8 mouse cellular contexts compared by ENCODE assay signal in the genomic region with DNA sequence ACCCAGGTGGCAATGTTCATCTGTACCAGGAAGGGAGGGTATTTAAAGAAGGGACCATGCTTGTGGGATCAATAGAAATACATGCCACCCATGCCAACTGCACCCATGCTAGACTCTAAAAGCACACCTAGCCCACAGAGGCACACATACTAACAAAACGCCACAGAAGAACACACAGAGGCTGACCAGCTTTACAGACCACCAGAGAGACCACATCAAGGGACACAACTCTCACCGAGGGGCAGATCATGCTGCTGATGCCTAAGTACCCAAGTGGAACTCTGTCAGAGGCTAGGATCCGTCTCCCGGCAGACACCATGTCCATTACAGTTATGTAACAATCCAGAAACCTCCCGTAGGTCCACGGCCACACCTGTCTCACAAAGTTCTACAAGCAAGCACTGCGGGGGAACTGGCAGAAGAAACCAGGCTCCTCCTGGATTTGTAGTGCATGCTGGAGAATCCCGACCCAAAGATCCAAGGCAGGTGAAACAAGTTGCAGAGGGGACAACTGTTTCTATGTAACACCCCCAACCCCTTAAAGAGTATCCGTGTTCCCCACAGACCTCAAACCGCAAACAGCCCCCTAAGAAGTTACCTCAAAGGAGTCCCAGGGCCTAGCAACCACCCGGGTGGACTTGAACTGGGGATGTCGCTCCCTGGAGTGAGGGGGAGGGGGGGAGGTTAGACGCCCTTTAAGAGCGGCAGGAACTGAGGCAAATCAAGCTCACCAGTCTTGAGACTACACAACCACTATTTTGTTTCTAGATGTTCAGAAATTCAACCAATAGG. TPM values are rescaled to one million over a fixed set of nuclear protein-coding genes. Genes with fewer than 3 reads are reported as not detected.
A peak's percentile ranks its signal among the peaks of the same experiment; 100 is the strongest.
DNase-seq lines count a peak whose midpoint lies in the region; ATAC-seq and TF ChIP-seq lines count a peak whose summit lies in the region.

No protein-coding gene starts in this region.

- DNase-seq in lung, postnatal 36 days, result no peak
- DNase-seq in kidney, postnatal 36 days, result peak; percentile 46 to 63
- no peak for DNase-seq in left cerebral cortex, adult 18-20 months (ENCODE audit: low spot score in 2 of 2)
- DNase-seq in right cerebral cortex, postnatal 4 days, result no peak

- no peaks in the 10 kb centered on the region for H3K9me3 ChIP-seq in lung, embryonic 16.5 days (ENCODE audit: control insufficient read depth, low read length)
- H3K9me3 ChIP-seq in embryonic facial prominence, embryonic 15.5 days (replicated peaks), result no peaks in the 10 kb centered on the region

- peak overlapping the region; percentile 85 for H3K9ac ChIP-seq in lung, embryonic 16.5 days (ENCODE audit: low read length)
- peak overlapping the region; percentile 28 for H3K9ac ChIP-seq in embryonic facial prominence, embryonic 15.5 days

- peak overlapping the region; percentile 79 for H3K4me2 ChIP-seq in lung, embryonic 16.5 days (ENCODE audit: low read depth, low read length)
- peak overlapping the region; percentile 78 for H3K4me2 ChIP-seq in embryonic facial prominence, embryonic 15.5 days (replicated peaks)

- H3K27me3 ChIP-seq in lung, embryonic 16.5 days (ENCODE audit: control insufficient read depth, insufficient read depth, low read depth, low read length), result no peaks in the 10 kb centered on the region
- no peaks in the 10 kb centered on the region for H3K27me3 ChIP-seq in embryonic facial prominence, embryonic 15.5 days
- no peaks in the 10 kb centered on the region for H3K27me3 ChIP-seq in small intestine, adult 2 months (ENCODE audit: control insufficient read depth, insufficient read depth, low read length)

- no peaks in the 10 kb centered on the region; the same call in 1 of the 2 replicates for H3K36me3 ChIP-seq in lung, embryonic 16.5 days (ENCODE audit: control insufficient read depth, insufficient read depth, low read length)
- H3K36me3 ChIP-seq in embryonic facial prominence, embryonic 15.5 days, result peaks cover 8% of the 10 kb centered on the region; the same call in 1 of the 2 replicates
- H3K36me3 ChIP-seq in small intestine, adult 2 months (ENCODE audit: control insufficient read depth, insufficient read depth, low read length), result no peaks in the 10 kb centered on the region

- ATAC-seq in lung, embryonic 16.5 days (ENCODE audit: low read depth), result no peak
- ATAC-seq in embryonic facial prominence, embryonic 15.5 days (ENCODE audit: insufficient number of reproducible peaks, low FRiP score, low TSS enrichment, low read depth), result no peak
- ATAC-seq in megakaryocyte-erythroid progenitor cell, adult 5-6 weeks (replicated peaks; ENCODE audit: low FRiP score, low TSS enrichment, poor library complexity, severe bottlenecking), result no peak

- no peak for TF ChIP-seq CTCF in small intestine, adult 2 months (IDR thresholded peaks at IDR 0.05; ENCODE audit: extremely low read depth, insufficient read length, insufficient replicate concordance, low read depth, low read length)

- no peak overlapping the region for H3K27ac ChIP-seq in lung, embryonic 16.5 days (ENCODE audit: low read length)
- H3K27ac ChIP-seq in embryonic facial prominence, embryonic 15.5 days (replicated peaks), result no peak overlapping the region
- no peak overlapping the region for H3K27ac ChIP-seq in small intestine, adult 2 months (ENCODE audit: insufficient read depth, low read depth, low read length)

- peaks cover 31% of the 10 kb centered on the region for H3K4me1 ChIP-seq in lung, embryonic 16.5 days (replicated peaks; ENCODE audit: control insufficient read depth, insufficient read depth, low read length)
- peaks cover 58% of the 10 kb centered on the region for H3K4me1 ChIP-seq in embryonic facial prominence, embryonic 15.5 days
- peaks cover 27% of the 10 kb centered on the region; the same call in 1 of the 2 replicates for H3K4me1 ChIP-seq in small intestine, adult 2 months (ENCODE audit: control insufficient read depth, insufficient read depth, insufficient read length, low read length)

- WGBS in lung, embryonic 16.5 days, result 10% methylated on average over 14 of the region's 14 CpGs
- WGBS in embryonic facial prominence, embryonic 15.5 days, result 14% methylated on average over 14 of the region's 14 CpGs
- WGBS in small intestine, adult 2 months, result 9% methylated on average over 14 of the region's 14 CpGs

- TF ChIP-seq POLR2A in small intestine, adult 2 months (IDR thresholded peaks at IDR 0.05; ENCODE audit: low read depth, low read length), result peak; percentile 32; the same call in 1 of the 2 replicates

- peak overlapping the region; percentile 69 for H3K4me3 ChIP-seq in lung, embryonic 16.5 days (ENCODE audit: low read length)
- H3K4me3 ChIP-seq in embryonic facial prominence, embryonic 15.5 days (replicated peaks), result peak overlapping the region; percentile 93
- H3K4me3 ChIP-seq in small intestine, adult 2 months (ENCODE audit: low read depth, low read length), result peak overlapping the region; percentile 56

RNA-seq across cellular contexts. Expression of gene Nsun2, which starts 1.2 kb away (rescaled TPM):
- polyA plus RNA-seq in lung, embryonic 16.5 days (2015; fragmentation: Nextera tagmentation; extraction: Ambion mirVana), result 86.6 and 89.2 TPM in 2 replicates
- 116 and 119 TPM in 2 replicates for polyA plus RNA-seq in embryonic facial prominence, embryonic 15.5 days (2015; fragmentation: Nextera tagmentation; extraction: Ambion mirVana)
- 21.4 and 26.6 TPM in 2 replicates for polyA plus RNA-seq in small intestine, adult 2 months (2012; rRNA removed)
- 10 to 100 TPM; 85.3 to 88.4 TPM for total RNA-seq in left cerebral cortex, adult 18-20 months (2021)
- total RNA-seq in megakaryocyte-erythroid progenitor cell, adult 5-6 weeks (2014; fragmentation: Nextera tagmentation), result 194 and 202 TPM in 2 replicates
- total RNA-seq in megakaryocyte-erythroid progenitor cell, adult 5-6 weeks (2017), result 324 and 335 TPM in 2 replicates

RNA-seq across cellular contexts. Expression of gene Tent4a, which starts 2.1 kb away (rescaled TPM):
- polyA plus RNA-seq in lung, embryonic 16.5 days (2015; fragmentation: Nextera tagmentation; extraction: Ambion mirVana), result 5.0 and 5.1 TPM in 2 replicates
- 6.0 and 6.1 TPM in 2 replicates for polyA plus RNA-seq in embryonic facial prominence, embryonic 15.5 days (2015; fragmentation: Nextera tagmentation; extraction: Ambion mirVana)
- polyA plus RNA-seq in small intestine, adult 2 months (2012; rRNA removed), result 5.3 and 9.4 TPM in 2 replicates
- 10 to 100 TPM; 49.1 to 50.5 TPM for total RNA-seq in left cerebral cortex, adult 18-20 months (2021)
- 19.5 and 24.2 TPM in 2 replicates for total RNA-seq in megakaryocyte-erythroid progenitor cell, adult 5-6 weeks (2014; fragmentation: Nextera tagmentation)
- total RNA-seq in megakaryocyte-erythroid progenitor cell, adult 5-6 weeks (2017), result 13.5 and 14.0 TPM in 2 replicates

Comparison
In these comparisons a context has a peak if more than half of its experiments do, and no peak if none do; other contexts are left out.
1. DNase-seq: peak in kidney, postnatal 36 days (2 of 2); none in lung, postnatal 36 days (single experiment), left cerebral cortex, adult 18-20 months (0 of 2) and right cerebral cortex, postnatal 4 days (single experiment).
2. Peak in every context shown above with its lines, with median percentiles within 50 percentile points of each other: H3K4me3 ChIP-seq.